Mouse (Mus musculus) kidney, adult 2 months (tissue): Measurements from ENCODE around the gene Morc2a.

Experiments used
- CTCF ChIP-seq: fragments of 200-500 bp; conservative IDR thresholded peaks from 2 replicates; pipeline ENCODE4 v1.5.1; 2011; ENCODE audit warnings: low read depth, mild to moderate bottlenecking, control low read depth, low read length, moderate library complexity, mixed read lengths; ENCODE audit not compliant: insufficient read depth, insufficient read length
- POLR2A ChIP-seq: fragments of 200-500 bp; IDR thresholded peaks from one replicate; pipeline ENCODE4 v1.6.1; 2011; ENCODE audit warnings: low read depth, low read length, control low read depth

- TF ChIP-seq POLR2A: no peak
- TF ChIP-seq CTCF: no peak
Observed at GRCm38 (mm10) chr11:3669849-3670248, 20.9 kb downstream of the Morc2a start.
